Mouse (Mus musculus): ENCODE results near the gene Myh11. TPM values are rescaled to one million over a fixed set of nuclear protein-coding genes. Genes with fewer than 3 reads are reported as not detected.

The Myh11 gene
- 0.08 TPM in 1 of 2 replicates, not detected in the other for polyA plus RNA-seq (2014; fragmentation: Nextera tagmentation; extraction: Ambion mirVana)

GRCm38 (mm10) chr16:14291223-14291622 lies at the start of gene Myh11:
Myh11 (minus strand) TSS chr16:14291372.
- Histone ChIP-seq H3K27me3 (ENCODE audit: control insufficient read depth, insufficient read depth, low read length) (peaks cover 11% of the 10 kb centered on the region), H3K4me2 (ENCODE audit: low read depth, severe bottlenecking) (peak within 1 kb of the TSS; percentile 36), H3K36me3 (ENCODE audit: control insufficient read depth, insufficient read depth, low read length) (no peaks in the 10 kb centered on the region), H3K9ac (ENCODE audit: low read length) (0 out of 2 replicates have a peak within 1 kb of the TSS, but pooled peaks have one; percentile 22), H3K4me1 (ENCODE audit: control insufficient read depth, insufficient read depth, low read length) (no peaks in the 10 kb centered on the region), H3K27ac (replicated peaks; ENCODE audit: low read depth, low read length) (no peak within 1 kb of the TSS), H3K4me3 (ENCODE audit: low read depth, low read length) (peak within 1 kb of the TSS; percentile 16; the same call in 1 of the 2 replicates), H3K9me3 (ENCODE audit: control insufficient read depth, low read length) (no peaks in the 10 kb centered on the region)
- peak; percentile 32; the same call in 1 of the 2 replicates for ATAC-seq (ENCODE audit: insufficient number of reproducible peaks, low FRiP score, low TSS enrichment, low read depth)
- DNase-seq (ENCODE audit: low spot score): peak; percentile 73
- WGBS: 7% methylated on average over 16 of the region's 16 CpGs

- Histone ChIP-seq H3K9me3 (ENCODE audit: control insufficient read depth, low read length) (no peaks in the 10 kb centered on the region), H3K27ac (replicated peaks; ENCODE audit: low read depth, low read length) (no peak overlapping the region), H3K9ac (ENCODE audit: low read length) (no peak overlapping the region), H3K36me3 (ENCODE audit: control insufficient read depth, insufficient read depth, low read length) (no peaks in the 10 kb centered on the region), H3K4me1 (ENCODE audit: control insufficient read depth, insufficient read depth, low read length) (no peaks in the 10 kb centered on the region), H3K4me2 (ENCODE audit: low read depth, severe bottlenecking) (no peak overlapping the region), H3K4me3 (ENCODE audit: low read depth, low read length) (no peak overlapping the region), H3K27me3 (ENCODE audit: control insufficient read depth, insufficient read depth, low read length) (no peaks in the 10 kb centered on the region)
- DNase-seq (ENCODE audit: low spot score) (no peak), ATAC-seq (ENCODE audit: insufficient number of reproducible peaks, low FRiP score, low TSS enrichment, low read depth) (no peak)
- WGBS: 53% methylated on average over 1 of the region's 1 CpGs
These were observed 37.0 kb upstream of the Myh11 start for GRCm38 (mm10) chr16:14328156-14328555.

- Histone ChIP-seq H3K4me2 (ENCODE audit: low read depth, severe bottlenecking) (no peak overlapping the region), H3K9me3 (ENCODE audit: control insufficient read depth, low read length) (no peaks in the 10 kb centered on the region), H3K4me3 (ENCODE audit: low read depth, low read length) (no peak overlapping the region), H3K4me1 (ENCODE audit: control insufficient read depth, insufficient read depth, low read length) (peaks cover 4% of the 10 kb centered on the region; the same call in 1 of the 2 replicates), H3K36me3 (ENCODE audit: control insufficient read depth, insufficient read depth, low read length) (no peaks in the 10 kb centered on the region), H3K27me3 (ENCODE audit: control insufficient read depth, insufficient read depth, low read length) (no peaks in the 10 kb centered on the region), H3K27ac (replicated peaks; ENCODE audit: low read depth, low read length) (no peak overlapping the region), H3K9ac (ENCODE audit: low read length) (no peak overlapping the region)
- 52% methylated on average over 1 of the region's 1 CpGs for WGBS
- DNase-seq (ENCODE audit: low spot score): no peak
- ATAC-seq (ENCODE audit: insufficient number of reproducible peaks, low FRiP score, low TSS enrichment, low read depth): no peak
These were observed 29.3 kb upstream of the Myh11 start for GRCm38 (mm10) chr16:14320494-14320893.

GRCm38 (mm10) chr16:14319681-14320080 lies 28.5 kb upstream of the Myh11 start:
- DNase-seq (ENCODE audit: low spot score) (no peak), ATAC-seq (ENCODE audit: insufficient number of reproducible peaks, low FRiP score, low TSS enrichment, low read depth) (no peak)
- Histone ChIP-seq H3K36me3 (ENCODE audit: control insufficient read depth, insufficient read depth, low read length) (no peaks in the 10 kb centered on the region), H3K4me3 (ENCODE audit: low read depth, low read length) (no peak overlapping the region), H3K9ac (ENCODE audit: low read length) (no peak overlapping the region), H3K4me2 (ENCODE audit: low read depth, severe bottlenecking) (no peak overlapping the region), H3K27me3 (ENCODE audit: control insufficient read depth, insufficient read depth, low read length) (no peaks in the 10 kb centered on the region), H3K9me3 (ENCODE audit: control insufficient read depth, low read length) (no peaks in the 10 kb centered on the region), H3K27ac (replicated peaks; ENCODE audit: low read depth, low read length) (no peak overlapping the region), H3K4me1 (ENCODE audit: control insufficient read depth, insufficient read depth, low read length) (peaks cover 4% of the 10 kb centered on the region; the same call in 1 of the 2 replicates)
- 85% methylated on average over 3 of the region's 3 CpGs for WGBS

GRCm38 (mm10) chr16:14316884-14317876 lies 26.0 kb upstream of the Myh11 start, which contains the start of gene Fopnl:
Fopnl (minus strand) TSS chr16:14317405.
- DNase-seq (ENCODE audit: low spot score): peak; percentile 95
- Histone ChIP-seq H3K9me3 (ENCODE audit: control insufficient read depth, low read length) (no peaks in the 10 kb centered on the region), H3K27me3 (ENCODE audit: control insufficient read depth, insufficient read depth, low read length) (no peaks in the 10 kb centered on the region), H3K4me1 (ENCODE audit: control insufficient read depth, insufficient read depth, low read length) (peaks cover 4% of the 10 kb centered on the region; the same call in 1 of the 2 replicates), H3K27ac (replicated peaks; ENCODE audit: low read depth, low read length) (no peak within 1 kb of the TSS), H3K36me3 (ENCODE audit: control insufficient read depth, insufficient read depth, low read length) (0 out of 2 replicates have a peak, but pooled peaks cover 2% of the 10 kb centered on the region), H3K4me3 (ENCODE audit: low read depth, low read length) (peak within 1 kb of the TSS; percentile 77), H3K4me2 (ENCODE audit: low read depth, severe bottlenecking) (peak within 1 kb of the TSS; percentile 68), H3K9ac (ENCODE audit: low read length) (peak within 1 kb of the TSS; percentile 76)
- 5% methylated on average over 51 of the region's 51 CpGs for WGBS
- peak; percentile 100 for ATAC-seq (ENCODE audit: insufficient number of reproducible peaks, low FRiP score, low TSS enrichment, low read depth)

- no peak overlapping the region for H3K9ac ChIP-seq (ENCODE audit: low read length)
- no peak overlapping the region for H3K27ac ChIP-seq (replicated peaks; ENCODE audit: low read depth, low read length)
- no peaks in the 10 kb centered on the region for H3K9me3 ChIP-seq (ENCODE audit: control insufficient read depth, low read length)
- WGBS: 93% methylated on average over 7 of the region's 7 CpGs
- H3K4me2 ChIP-seq (ENCODE audit: low read depth, severe bottlenecking): no peak overlapping the region
- H3K36me3 ChIP-seq (ENCODE audit: control insufficient read depth, insufficient read depth, low read length): peaks cover 4% of the 10 kb centered on the region; the same call in 1 of the 2 replicates
- H3K4me3 ChIP-seq (ENCODE audit: low read depth, low read length): no peak overlapping the region
- no peaks in the 10 kb centered on the region for H3K27me3 ChIP-seq (ENCODE audit: control insufficient read depth, insufficient read depth, low read length)
- DNase-seq (ENCODE audit: low spot score) (no peak), ATAC-seq (ENCODE audit: insufficient number of reproducible peaks, low FRiP score, low TSS enrichment, low read depth) (no peak)
- H3K4me1 ChIP-seq (ENCODE audit: control insufficient read depth, insufficient read depth, low read length): peaks cover 4% of the 10 kb centered on the region; the same call in 1 of the 2 replicates
These were observed 21.7 kb upstream of the Myh11 start for GRCm38 (mm10) chr16:14312914-14313313.

GRCm38 (mm10) chr16:14311371-14311770 lies 20.2 kb upstream of the Myh11 start:
- no peaks in the 10 kb centered on the region for H3K9me3 ChIP-seq (ENCODE audit: control insufficient read depth, low read length)
- H3K27me3 ChIP-seq (ENCODE audit: control insufficient read depth, insufficient read depth, low read length): no peaks in the 10 kb centered on the region
- ATAC-seq (ENCODE audit: insufficient number of reproducible peaks, low FRiP score, low TSS enrichment, low read depth) (no peak), DNase-seq (ENCODE audit: low spot score) (peak; percentile 52)
- H3K9ac ChIP-seq (ENCODE audit: low read length): no peak overlapping the region
- 54% methylated on average over 6 of the region's 6 CpGs for WGBS
- H3K4me1 ChIP-seq (ENCODE audit: control insufficient read depth, insufficient read depth, low read length): peaks cover 3% of the 10 kb centered on the region; the same call in 1 of the 2 replicates
- H3K36me3 ChIP-seq (ENCODE audit: control insufficient read depth, insufficient read depth, low read length): peaks cover 4% of the 10 kb centered on the region; the same call in 1 of the 2 replicates
- no peak overlapping the region for H3K4me3 ChIP-seq (ENCODE audit: low read depth, low read length)
- H3K27ac ChIP-seq (replicated peaks; ENCODE audit: low read depth, low read length): no peak overlapping the region
- no peak overlapping the region for H3K4me2 ChIP-seq (ENCODE audit: low read depth, severe bottlenecking)

GRCm38 (mm10) chr16:14309833-14310232 lies 18.7 kb upstream of the Myh11 start:
- WGBS: 92% methylated on average over 3 of the region's 3 CpGs
- H3K9ac ChIP-seq (ENCODE audit: low read length): no peak overlapping the region
- H3K4me1 ChIP-seq (ENCODE audit: control insufficient read depth, insufficient read depth, low read length): no peaks in the 10 kb centered on the region
- no peaks in the 10 kb centered on the region for H3K27me3 ChIP-seq (ENCODE audit: control insufficient read depth, insufficient read depth, low read length)
- ATAC-seq (ENCODE audit: insufficient number of reproducible peaks, low FRiP score, low TSS enrichment, low read depth): no peak
- H3K9me3 ChIP-seq (ENCODE audit: control insufficient read depth, low read length): no peaks in the 10 kb centered on the region
- H3K36me3 ChIP-seq (ENCODE audit: control insufficient read depth, insufficient read depth, low read length): peaks cover 6% of the 10 kb centered on the region; the same call in 1 of the 2 replicates
- no peak overlapping the region for H3K4me3 ChIP-seq (ENCODE audit: low read depth, low read length)
- no peak for DNase-seq (ENCODE audit: low spot score)
- H3K4me2 ChIP-seq (ENCODE audit: low read depth, severe bottlenecking): no peak overlapping the region
- no peak overlapping the region for H3K27ac ChIP-seq (replicated peaks; ENCODE audit: low read depth, low read length)
